ENCODE assay signal across 18 mouse cellular contexts in genomic region chr1:186618285-186618684, GRCm38 (mm10).
A peak's percentile ranks its signal among the peaks of the same experiment; 100 is the strongest.
DNase-seq lines count a peak whose midpoint lies in the region; ATAC-seq lines count a peak whose summit lies in the region.
"Had no signal": no experiment of that assay in that cellular context is flagged by ENCODE, and none has a peak within 500 bp of the region (broad histone marks: within the 10 kb centered on the region; RNA-seq: fewer than 3 reads in every experiment).

No protein-coding gene starts in this region.

- H3K36me3 ChIP-seq in forebrain, embryonic 11.5 days (ENCODE audit: control insufficient read depth, insufficient read depth, low read length), result no peaks in the 10 kb centered on the region
- H3K36me3 ChIP-seq: G1E; heart, embryonic 15.5 days; hindbrain, embryonic 15.5 days; limb, embryonic 13.5 days had no signal

- H3K4me2 ChIP-seq in forebrain, embryonic 11.5 days (ENCODE audit: low read depth, low read length, severe bottlenecking), result no peak overlapping the region
- H3K4me2 ChIP-seq: heart, embryonic 15.5 days; hindbrain, embryonic 15.5 days; limb, embryonic 13.5 days had no signal

- H3K27me3 ChIP-seq in forebrain, embryonic 11.5 days (ENCODE audit: control insufficient read depth, insufficient read depth, low read length), result no peaks in the 10 kb centered on the region
- H3K27me3 ChIP-seq: heart, embryonic 15.5 days; hindbrain, embryonic 15.5 days; limb, embryonic 13.5 days had no signal

- no peak overlapping the region for H3K27ac ChIP-seq in forebrain, embryonic 11.5 days (ENCODE audit: low read depth, low read length)
- H3K27ac ChIP-seq: heart, embryonic 15.5 days; hindbrain, embryonic 15.5 days; limb, embryonic 13.5 days had no signal

- H3K4me3 ChIP-seq in forebrain, embryonic 11.5 days (ENCODE audit: low read depth, low read length), result no peak overlapping the region
- H3K4me3 ChIP-seq: heart, embryonic 15.5 days; hindbrain, embryonic 15.5 days; limb, embryonic 13.5 days had no signal

- WGBS in forebrain, embryonic 11.5 days, result 86% methylated on average over 6 of the region's 6 CpGs

- no peaks in the 10 kb centered on the region for H3K4me1 ChIP-seq in forebrain, embryonic 11.5 days (replicated peaks; ENCODE audit: control insufficient read depth, insufficient read depth, low read length)
- H3K4me1 ChIP-seq: heart, embryonic 15.5 days; hindbrain, embryonic 15.5 days had no signal

- no peak for ATAC-seq in forebrain, embryonic 11.5 days (replicated peaks; ENCODE audit: low FRiP score)
- ATAC-seq: intestine, postnatal 0 days; liver, postnatal 0 days had no signal

- DNase-seq in heart, adult 18-20 months, result peak; percentile 55 to 67
- no peak for DNase-seq in heart, postnatal 4 days
- peak; percentile 91 for DNase-seq in adipocyte (ENCODE audit: low spot score)
- peak; percentile 34 to 64 for DNase-seq in heart, adult 9 months (ENCODE audit: low spot score in 2 of 2)
- peak; percentile 44 for DNase-seq in lung, postnatal 10 days
- no peak for DNase-seq in forebrain, embryonic 11.5 days (ENCODE audit: low spot score)
- DNase-seq in thymus, postnatal 25 days, result no peak
- DNase-seq: adrenal gland, postnatal 25 days; cerebellum, postnatal 14 days; kidney, postnatal 14 days; liver, postnatal 0 days; midbrain, embryonic 14.5 days; right cerebral cortex, adult 18-20 months had no signal

- H3K9ac ChIP-seq in forebrain, embryonic 11.5 days (ENCODE audit: low read length), result no peak overlapping the region
- H3K9ac ChIP-seq: heart, embryonic 15.5 days; hindbrain, embryonic 15.5 days; limb, embryonic 13.5 days; liver, postnatal 0 days had no signal

- no peaks in the 10 kb centered on the region for H3K9me3 ChIP-seq in forebrain, embryonic 11.5 days (ENCODE audit: control insufficient read depth, low read length)
- H3K9me3 ChIP-seq: heart, embryonic 15.5 days; hindbrain, embryonic 15.5 days; limb, embryonic 13.5 days had no signal

Comparison
In these comparisons a context has a peak if more than half of its experiments do, and no peak if none do; other contexts are left out.
1. DNase-seq: peak in heart, adult 18-20 months (2 of 2), adipocyte (single experiment), heart, adult 9 months (2 of 2) and lung, postnatal 10 days (single experiment); none in heart, postnatal 4 days (single experiment), forebrain, embryonic 11.5 days (single experiment) and thymus, postnatal 25 days (single experiment).